Mouse (Mus musculus): ENCODE results near the gene Trpm4. TPM values are rescaled to one million over a fixed set of nuclear protein-coding genes. Genes with fewer than 3 reads are reported as not detected.

The Trpm4 gene
- polyA plus RNA-seq, 1 experiment from 2014 or later = 6.9 TPM

- 85% methylated on average over 13 of the region's 13 CpGs for WGBS
- DNase-seq (ENCODE audit: low spot score) = no peak
- H3K36me3 ChIP-seq (ENCODE audit: control insufficient read depth, insufficient read depth, low read length) = no peaks in the 10 kb centered on the region
Observed at GRCm38 (mm10) chr7:45286486-45286885, 47.1 kb downstream of the Trpm4 start.

DNA sequence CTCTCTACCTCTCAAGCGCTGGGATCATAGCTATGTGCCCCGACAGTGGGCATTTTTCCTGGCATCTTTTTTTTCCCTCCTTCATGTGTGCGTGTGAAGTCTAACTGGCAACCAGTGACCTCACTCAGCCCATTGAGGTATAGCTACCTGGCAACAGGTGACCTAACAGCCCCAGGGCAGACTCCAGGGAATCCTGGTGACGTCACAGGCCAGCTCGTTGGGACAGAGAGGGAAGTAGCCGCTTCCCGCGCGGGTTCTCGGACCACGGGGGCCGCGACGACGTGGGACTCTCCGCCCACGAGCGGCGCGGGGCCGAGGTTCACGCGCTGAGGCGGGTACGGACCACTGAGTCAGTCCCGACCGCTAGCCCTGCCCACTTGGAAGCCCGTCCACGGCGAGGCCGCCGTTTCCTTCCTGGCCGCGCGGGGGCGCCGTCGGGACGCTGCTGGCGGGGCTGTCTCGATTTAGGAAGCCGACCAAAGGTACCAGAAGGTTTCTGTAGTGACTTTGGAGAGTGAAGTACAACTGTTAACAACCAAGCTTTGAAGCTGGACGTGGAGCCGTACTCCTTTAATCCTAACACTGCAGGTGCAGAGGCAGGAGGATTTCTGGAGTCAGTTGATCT lies 56.3 kb downstream of the Trpm4 start, which contains the start of gene Slc6a21:
Slc6a21 (plus strand) TSS at position 378 of the 625 bp plus-strand sequence.
- no peaks in the 10 kb centered on the region; the same call in 1 of the 2 replicates for H3K27me3 ChIP-seq (ENCODE audit: control insufficient read depth, insufficient read depth, low read length)
- H3K4me1 ChIP-seq (replicated peaks; ENCODE audit: control insufficient read depth, insufficient read depth, low read length) = peaks cover 2% of the 10 kb centered on the region; the same call in 1 of the 2 replicates
- H3K4me2 ChIP-seq (replicated peaks; ENCODE audit: low read depth, low read length) = peak within 1 kb of the TSS; percentile 56
- no peaks in the 10 kb centered on the region for H3K36me3 ChIP-seq (ENCODE audit: control insufficient read depth, insufficient read depth, low read length)
- H3K4me3 ChIP-seq (ENCODE audit: low read depth, low read length) = peak within 1 kb of the TSS; percentile 28
- 7% methylated on average over 44 of the region's 44 CpGs for WGBS
- no peak within 1 kb of the TSS for H3K27ac ChIP-seq (ENCODE audit: low read depth, low read length)
- no peak for ATAC-seq (ENCODE audit: low FRiP score)
- H3K9ac ChIP-seq (ENCODE audit: low read depth, low read length) = peak within 1 kb of the TSS; percentile 37; the same call in 1 of the 2 replicates
- DNase-seq (ENCODE audit: low spot score) = peak; percentile 72
- H3K9me3 ChIP-seq (ENCODE audit: control insufficient read depth, low read length) = no peaks in the 10 kb centered on the region

More at GRCm38 (mm10) chr7:45286486-45286885, 47.1 kb downstream of the Trpm4 start:
- ATAC-seq (ENCODE audit: low FRiP score) = no peak
- no peak overlapping the region for H3K27ac ChIP-seq (ENCODE audit: low read depth, low read length)
- H3K4me1 ChIP-seq (replicated peaks; ENCODE audit: control insufficient read depth, insufficient read depth, low read length) = no peaks in the 10 kb centered on the region
- no peak overlapping the region for H3K4me2 ChIP-seq (replicated peaks; ENCODE audit: low read depth, low read length)
- no peak overlapping the region for H3K4me3 ChIP-seq (ENCODE audit: low read depth, low read length)
- no peak overlapping the region for H3K9ac ChIP-seq (ENCODE audit: low read depth, low read length)
- H3K27me3 ChIP-seq (ENCODE audit: control insufficient read depth, insufficient read depth, low read length) = no peaks in the 10 kb centered on the region
- no peaks in the 10 kb centered on the region for H3K9me3 ChIP-seq (ENCODE audit: control insufficient read depth, low read length)

DNA sequence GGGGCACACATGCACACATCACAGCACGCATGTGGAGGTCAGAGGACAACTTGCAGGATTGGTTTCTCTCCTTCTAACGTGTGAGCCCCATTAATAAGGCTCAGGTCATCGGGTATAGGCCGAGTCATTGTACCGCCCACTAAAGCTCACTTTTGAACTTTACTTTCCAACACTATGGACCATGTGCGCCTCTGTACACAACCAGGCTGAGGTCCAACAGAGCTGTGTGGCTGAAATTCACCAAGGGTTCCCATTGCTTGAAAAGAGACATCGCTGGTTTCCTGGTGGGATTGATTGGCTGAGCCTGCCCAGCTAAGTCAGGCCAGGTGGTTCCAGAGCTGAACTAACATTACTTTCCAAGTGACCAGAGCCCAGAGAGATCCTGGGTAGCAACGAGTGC lies 59.9 kb downstream of the Trpm4 start:
- no peak for DNase-seq (ENCODE audit: low spot score)
- no peak overlapping the region for H3K4me2 ChIP-seq (replicated peaks; ENCODE audit: low read depth, low read length)
- no peak overlapping the region for H3K27ac ChIP-seq (ENCODE audit: low read depth, low read length)
- no peak overlapping the region for H3K4me3 ChIP-seq (ENCODE audit: low read depth, low read length)
- 89% methylated on average over 8 of the region's 8 CpGs for WGBS
- no peaks in the 10 kb centered on the region for H3K36me3 ChIP-seq (ENCODE audit: control insufficient read depth, insufficient read depth, low read length)
- H3K27me3 ChIP-seq (ENCODE audit: control insufficient read depth, insufficient read depth, low read length) = no peaks in the 10 kb centered on the region; the same call in 1 of the 2 replicates
- H3K4me1 ChIP-seq (replicated peaks; ENCODE audit: control insufficient read depth, insufficient read depth, low read length) = peaks cover 2% of the 10 kb centered on the region; the same call in 1 of the 2 replicates
- ATAC-seq (ENCODE audit: low FRiP score) = no peak
- H3K9ac ChIP-seq (ENCODE audit: low read depth, low read length) = no peak overlapping the region
- no peaks in the 10 kb centered on the region for H3K9me3 ChIP-seq (ENCODE audit: control insufficient read depth, low read length)

GRCm38 (mm10) chr7:45272786-45273412 lies 60.7 kb downstream of the Trpm4 start:
- no peak overlapping the region for H3K27ac ChIP-seq (ENCODE audit: low read depth, low read length)

DNA sequence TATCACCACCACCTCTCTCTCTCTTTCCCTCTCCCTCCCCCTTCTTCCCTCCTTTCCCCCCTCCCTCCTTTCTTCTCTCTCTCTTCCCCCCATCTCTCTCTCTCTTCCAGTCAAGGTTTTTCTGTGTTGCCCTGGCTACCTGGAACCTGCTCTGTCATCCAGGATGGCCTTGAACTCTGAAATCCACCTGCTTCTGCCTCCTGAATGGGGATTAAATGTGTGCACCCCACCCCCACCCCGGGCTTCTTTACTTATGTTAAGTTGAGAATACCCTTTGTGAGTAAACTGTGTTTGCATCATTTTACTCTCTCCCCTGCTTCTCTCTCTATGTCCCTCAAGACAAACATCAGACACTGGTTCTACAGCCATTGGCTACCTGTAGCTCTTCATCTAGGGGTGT lies 68.1 kb downstream of the Trpm4 start:
- H3K9ac ChIP-seq (ENCODE audit: low read depth, low read length) = no peak overlapping the region
- no peaks in the 10 kb centered on the region for H3K27me3 ChIP-seq (ENCODE audit: control insufficient read depth, insufficient read depth, low read length)
- no peaks in the 10 kb centered on the region for H3K4me1 ChIP-seq (replicated peaks; ENCODE audit: control insufficient read depth, insufficient read depth, low read length)
- ATAC-seq (ENCODE audit: low FRiP score) = no peak
- WGBS = 84% methylated on average over 1 of the region's 1 CpGs
- no peak for DNase-seq (ENCODE audit: low spot score)
- no peak overlapping the region for H3K4me3 ChIP-seq (ENCODE audit: low read depth, low read length)
- H3K27ac ChIP-seq (ENCODE audit: low read depth, low read length) = no peak overlapping the region
- H3K9me3 ChIP-seq (ENCODE audit: control insufficient read depth, low read length) = no peaks in the 10 kb centered on the region
- no peak overlapping the region for H3K4me2 ChIP-seq (replicated peaks; ENCODE audit: low read depth, low read length)
- H3K36me3 ChIP-seq (ENCODE audit: control insufficient read depth, insufficient read depth, low read length) = no peaks in the 10 kb centered on the region

More at GRCm38 (mm10) chr7:45272786-45273412, 60.7 kb downstream of the Trpm4 start:
- no peak for DNase-seq (ENCODE audit: low spot score)
- Histone ChIP-seq H3K27me3 (ENCODE audit: control insufficient read depth, insufficient read depth, low read length) (no peaks in the 10 kb centered on the region; the same call in 1 of the 2 replicates), H3K9ac (ENCODE audit: low read depth, low read length) (no peak overlapping the region), H3K9me3 (ENCODE audit: control insufficient read depth, low read length) (no peaks in the 10 kb centered on the region), H3K4me2 (replicated peaks; ENCODE audit: low read depth, low read length) (no peak overlapping the region), H3K4me1 (replicated peaks; ENCODE audit: control insufficient read depth, insufficient read depth, low read length) (peaks cover 2% of the 10 kb centered on the region; the same call in 1 of the 2 replicates), H3K4me3 (ENCODE audit: low read depth, low read length) (no peak overlapping the region), H3K36me3 (ENCODE audit: control insufficient read depth, insufficient read depth, low read length) (no peaks in the 10 kb centered on the region)
- no peak for ATAC-seq (ENCODE audit: low FRiP score)
- 66% methylated on average over 10 of the region's 10 CpGs for WGBS

DNA sequence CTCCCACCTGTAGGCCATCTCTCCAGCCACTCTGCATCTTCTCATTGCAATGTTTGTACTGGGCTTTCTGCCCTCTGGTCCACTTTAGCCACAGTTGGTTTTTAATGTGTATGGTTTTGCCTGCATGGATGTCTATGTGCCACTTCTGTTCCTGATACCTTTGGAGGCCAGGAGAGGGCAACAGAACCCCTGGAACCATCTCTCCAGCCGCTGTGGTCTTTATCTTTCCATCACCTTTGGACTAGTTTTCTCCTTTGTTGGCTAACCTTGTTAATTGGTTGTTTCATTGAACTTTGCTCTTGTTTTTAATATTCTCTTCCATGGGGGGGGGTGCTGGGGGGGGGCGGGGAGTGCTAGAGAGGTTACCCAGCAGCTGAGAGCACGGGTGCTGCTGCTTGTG lies 69.2 kb downstream of the Trpm4 start:
- 78% methylated on average over 3 of the region's 3 CpGs for WGBS
- H3K9me3 ChIP-seq (ENCODE audit: control insufficient read depth, low read length) = no peaks in the 10 kb centered on the region
- no peak overlapping the region for H3K9ac ChIP-seq (ENCODE audit: low read depth, low read length)
- DNase-seq (ENCODE audit: low spot score) (no peak), ATAC-seq (ENCODE audit: low FRiP score) (no peak)
- no peaks in the 10 kb centered on the region for H3K27me3 ChIP-seq (ENCODE audit: control insufficient read depth, insufficient read depth, low read length)
- H3K4me1 ChIP-seq (replicated peaks; ENCODE audit: control insufficient read depth, insufficient read depth, low read length) = no peaks in the 10 kb centered on the region
- no peak overlapping the region for H3K4me3 ChIP-seq (ENCODE audit: low read depth, low read length)
- no peak overlapping the region for H3K27ac ChIP-seq (ENCODE audit: low read depth, low read length)
- H3K36me3 ChIP-seq (ENCODE audit: control insufficient read depth, insufficient read depth, low read length) = no peaks in the 10 kb centered on the region
- no peak overlapping the region for H3K4me2 ChIP-seq (replicated peaks; ENCODE audit: low read depth, low read length)

GRCm38 (mm10) chr7:45263006-45263607 lies 70.5 kb downstream of the Trpm4 start:
- no peaks in the 10 kb centered on the region for H3K36me3 ChIP-seq (ENCODE audit: control insufficient read depth, insufficient read depth, low read length)
- ATAC-seq (ENCODE audit: low FRiP score) = no peak
- no peak for DNase-seq (ENCODE audit: low spot score)

GRCm38 (mm10) chr7:45262266-45262665 lies 71.3 kb downstream of the Trpm4 start:
- Histone ChIP-seq H3K27me3 (ENCODE audit: control insufficient read depth, insufficient read depth, low read length) (no peaks in the 10 kb centered on the region), H3K36me3 (ENCODE audit: control insufficient read depth, insufficient read depth, low read length) (no peaks in the 10 kb centered on the region), H3K4me2 (replicated peaks; ENCODE audit: low read depth, low read length) (no peak overlapping the region), H3K27ac (ENCODE audit: low read depth, low read length) (no peak overlapping the region), H3K9me3 (ENCODE audit: control insufficient read depth, low read length) (no peaks in the 10 kb centered on the region), H3K4me3 (ENCODE audit: low read depth, low read length) (no peak overlapping the region), H3K9ac (ENCODE audit: low read depth, low read length) (no peak overlapping the region), H3K4me1 (replicated peaks; ENCODE audit: control insufficient read depth, insufficient read depth, low read length) (no peaks in the 10 kb centered on the region)
- WGBS = 73% methylated on average over 7 of the region's 7 CpGs
- no peak for DNase-seq (ENCODE audit: low spot score)
- no peak for ATAC-seq (ENCODE audit: low FRiP score)

More at GRCm38 (mm10) chr7:45263006-45263607, 70.5 kb downstream of the Trpm4 start:
- Histone ChIP-seq H3K27ac (ENCODE audit: low read depth, low read length) (no peak overlapping the region), H3K9me3 (ENCODE audit: control insufficient read depth, low read length) (no peaks in the 10 kb centered on the region), H3K4me3 (ENCODE audit: low read depth, low read length) (no peak overlapping the region), H3K4me2 (replicated peaks; ENCODE audit: low read depth, low read length) (no peak overlapping the region), H3K27me3 (ENCODE audit: control insufficient read depth, insufficient read depth, low read length) (no peaks in the 10 kb centered on the region), H3K4me1 (replicated peaks; ENCODE audit: control insufficient read depth, insufficient read depth, low read length) (no peaks in the 10 kb centered on the region), H3K9ac (ENCODE audit: low read depth, low read length) (no peak overlapping the region)
- WGBS = 72% methylated on average over 7 of the region's 7 CpGs

All from hindbrain, embryonic 11.5 days (tissue).